Mouse (Mus musculus) heart, adult 11 months (tissue): ENCODE results near the gene Gpc3.

Experiments used
- DNase-seq: peaks from one replicate; pipeline ENCODE4 v3.0.0; 2022

Gpc3 gene

DNA sequence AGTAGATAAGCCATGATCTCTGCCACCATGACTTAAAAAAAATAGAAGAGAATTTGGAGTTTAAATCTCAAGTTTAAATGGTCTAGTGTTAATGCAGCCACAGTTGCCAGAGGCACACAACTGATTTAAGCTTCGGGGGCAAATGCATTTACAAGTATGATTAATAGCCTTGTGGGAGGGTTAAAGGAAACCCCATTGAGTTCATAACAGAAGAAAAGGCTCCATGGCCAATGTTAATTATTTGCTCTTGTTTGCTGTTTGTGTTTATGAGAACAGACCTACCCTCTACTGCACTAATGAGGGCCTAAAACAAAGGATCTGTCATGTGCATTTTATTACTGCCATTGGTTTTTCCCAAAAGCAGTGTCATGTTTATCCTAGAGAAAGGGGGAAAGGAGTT is 62.5 kb downstream of the Gpc3 start:
- DNase-seq: no peak

DNA sequence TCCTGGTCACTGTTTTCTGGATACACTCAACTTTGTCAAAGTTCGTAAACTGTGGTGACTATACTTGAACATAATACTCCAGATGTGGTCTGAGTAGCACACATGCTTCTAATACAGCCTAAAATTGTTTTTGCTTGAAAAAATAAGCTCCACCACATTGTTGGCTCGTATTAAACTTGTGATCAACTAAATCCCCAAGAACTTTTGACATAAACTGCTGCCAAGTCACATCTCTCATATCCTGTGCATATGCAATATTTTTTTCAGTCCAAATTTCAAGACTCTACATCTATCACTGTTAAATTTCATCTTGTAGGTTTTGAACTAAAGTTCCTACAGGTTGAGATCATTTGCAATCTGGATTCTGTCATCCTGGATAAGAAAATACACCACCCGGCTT is 69.1 kb downstream of the Gpc3 start:
- no peak for DNase-seq

DNA sequence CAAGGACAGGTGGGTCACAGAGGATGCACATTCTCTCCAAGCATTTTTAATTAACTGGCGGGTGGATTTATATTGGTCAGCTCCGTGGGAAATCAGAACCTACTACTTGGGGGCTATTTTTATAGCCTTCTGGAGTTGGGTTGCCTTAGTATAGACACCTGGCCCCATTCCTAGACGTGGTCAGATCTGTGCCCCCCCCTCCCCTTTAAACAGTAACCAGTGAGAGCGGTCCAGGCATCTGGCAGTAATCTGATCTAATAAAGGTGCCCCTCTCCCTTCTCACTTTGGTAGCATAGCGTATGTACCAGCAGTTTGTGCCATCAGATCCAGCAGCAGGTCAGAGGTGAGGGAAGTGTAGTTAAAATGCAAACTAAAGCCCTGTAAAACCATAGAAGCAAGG is 76.5 kb downstream of the Gpc3 start:
- no peak for DNase-seq

DNA sequence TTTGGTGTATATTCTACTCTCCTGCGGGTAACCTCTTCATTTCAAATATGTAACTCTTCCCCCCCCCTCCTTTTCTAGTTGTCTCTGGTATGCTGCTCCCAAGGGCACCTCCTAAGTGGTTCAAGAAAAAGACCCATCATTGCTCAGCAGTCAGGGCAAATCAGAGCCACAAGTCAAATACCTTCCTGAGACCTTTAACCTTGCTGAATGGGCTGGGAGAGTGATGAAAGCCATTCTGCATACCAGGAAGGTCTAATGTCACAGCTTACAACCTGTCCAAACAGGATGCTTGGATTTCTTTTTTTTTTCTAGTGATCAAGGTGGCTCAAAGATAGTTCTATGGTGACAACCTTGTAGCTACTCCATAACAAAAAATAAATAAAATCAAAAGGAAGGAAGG is 80.0 kb downstream of the Gpc3 start:
- no peak for DNase-seq

DNA sequence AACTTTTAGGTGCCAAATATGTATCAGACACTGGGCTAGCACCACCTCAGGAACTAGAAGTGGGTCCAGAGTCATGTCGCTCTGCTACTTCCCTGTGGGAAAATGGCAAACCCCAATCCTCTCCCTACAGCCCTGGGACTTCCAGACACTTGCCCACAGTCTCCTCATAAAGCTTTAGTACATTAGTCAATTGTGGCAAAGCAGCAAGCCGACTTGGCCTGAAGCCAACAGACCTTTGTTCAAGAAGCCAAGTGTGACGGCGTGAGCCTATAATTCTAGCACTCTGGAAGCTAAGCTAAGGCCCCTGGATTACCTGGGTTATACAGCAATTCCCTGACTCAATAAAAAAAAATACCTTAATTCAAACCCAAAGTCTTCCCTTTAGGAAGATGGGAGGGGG is 80.7 kb downstream of the Gpc3 start:
- DNase-seq: no peak

DNA sequence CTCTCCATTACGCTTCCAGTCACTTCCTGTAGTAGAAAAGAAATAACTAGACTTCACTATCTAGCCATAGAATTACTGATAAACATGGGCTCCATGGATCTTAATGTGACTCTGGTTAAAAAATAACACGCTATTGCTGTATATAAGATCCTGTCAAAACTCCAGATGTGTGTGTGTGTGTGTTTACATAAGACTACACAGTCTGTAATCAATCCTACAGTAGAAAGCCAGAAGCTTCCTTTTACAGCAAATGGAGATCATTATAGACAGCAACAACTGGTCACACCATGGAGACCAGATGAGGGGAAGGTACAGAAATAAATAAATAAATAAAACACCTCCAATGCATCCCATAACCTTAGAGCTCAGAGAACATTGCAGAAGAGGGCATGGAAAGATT is 81.6 kb downstream of the Gpc3 start:
- no peak for DNase-seq

DNA sequence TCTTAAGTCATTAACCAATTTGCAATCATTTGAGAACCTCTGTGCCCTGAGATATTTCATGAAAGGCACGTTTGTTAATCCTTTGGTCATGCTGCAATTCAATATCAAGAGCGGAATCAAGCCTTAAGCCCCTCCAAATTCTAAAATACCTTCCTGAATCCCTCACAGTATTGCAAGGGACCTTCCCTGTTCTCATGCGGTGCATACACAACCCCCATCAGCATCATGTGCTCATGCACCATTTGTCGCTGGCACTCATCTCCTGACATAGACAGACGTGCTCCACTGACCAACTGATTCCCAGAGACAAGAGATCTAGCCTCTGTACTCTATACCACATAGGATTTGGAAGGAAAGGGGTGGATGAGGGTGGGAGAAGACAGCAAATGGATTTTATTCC is 87.7 kb downstream of the Gpc3 start:
- no peak for DNase-seq

DNA sequence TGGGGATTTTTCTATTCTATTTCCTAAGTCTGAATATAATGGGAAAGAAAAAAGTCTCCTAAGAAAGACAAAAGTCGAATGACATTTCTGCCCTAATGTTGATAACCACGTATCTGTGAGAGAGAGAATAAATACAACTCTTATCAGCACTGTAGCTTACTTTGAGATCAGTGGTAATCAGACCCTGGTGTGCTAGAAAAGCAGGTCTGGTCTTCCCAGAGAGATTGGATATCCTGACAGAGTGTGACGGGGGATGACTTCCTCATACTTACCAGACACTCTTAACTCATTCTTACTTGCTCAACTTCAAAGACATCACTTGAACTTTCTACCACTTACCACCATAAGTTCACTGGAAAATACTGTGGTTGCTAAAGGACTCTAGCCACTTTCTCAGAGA is 88.6 kb downstream of the Gpc3 start:
- DNase-seq: no peak

DNA sequence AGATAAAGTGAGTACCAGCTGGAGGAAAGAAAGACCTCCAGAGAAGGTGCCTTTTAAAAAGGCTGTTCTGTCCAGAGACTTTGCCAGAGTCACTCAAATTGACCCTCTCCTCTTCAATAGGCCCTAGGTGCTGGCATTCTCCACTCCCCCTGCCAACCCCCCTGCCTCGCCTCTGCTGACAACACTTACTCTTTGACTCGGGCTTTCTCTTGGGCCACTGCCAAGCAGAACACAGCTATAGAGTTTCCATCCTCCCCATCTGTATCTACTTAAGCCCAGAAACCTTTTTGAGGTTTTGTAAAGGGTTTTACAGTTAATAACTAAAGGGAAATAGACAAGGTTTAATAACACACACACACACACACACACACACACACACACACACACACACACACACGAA is 99.2 kb downstream of the Gpc3 start:
- no peak for DNase-seq

DNA sequence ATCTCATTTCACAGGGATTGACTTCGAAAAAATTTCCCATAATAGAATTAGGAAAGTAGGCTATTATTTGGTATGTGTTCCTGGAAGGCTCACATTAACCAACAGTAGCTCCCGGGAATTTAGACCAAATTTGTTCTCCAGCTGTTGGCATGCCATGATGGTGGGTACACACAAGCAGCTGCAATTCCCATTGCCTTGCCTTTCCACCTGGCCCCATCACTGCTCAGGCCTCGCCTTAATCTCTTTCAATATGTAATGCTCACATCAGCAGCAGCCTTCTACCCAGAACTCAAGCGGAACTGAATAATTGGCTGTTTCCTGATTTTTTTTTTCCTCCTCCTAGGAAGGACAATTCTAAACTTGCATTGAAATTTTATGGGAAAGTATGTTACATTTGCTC is 102.6 kb downstream of the Gpc3 start:
- DNase-seq: no peak

DNA sequence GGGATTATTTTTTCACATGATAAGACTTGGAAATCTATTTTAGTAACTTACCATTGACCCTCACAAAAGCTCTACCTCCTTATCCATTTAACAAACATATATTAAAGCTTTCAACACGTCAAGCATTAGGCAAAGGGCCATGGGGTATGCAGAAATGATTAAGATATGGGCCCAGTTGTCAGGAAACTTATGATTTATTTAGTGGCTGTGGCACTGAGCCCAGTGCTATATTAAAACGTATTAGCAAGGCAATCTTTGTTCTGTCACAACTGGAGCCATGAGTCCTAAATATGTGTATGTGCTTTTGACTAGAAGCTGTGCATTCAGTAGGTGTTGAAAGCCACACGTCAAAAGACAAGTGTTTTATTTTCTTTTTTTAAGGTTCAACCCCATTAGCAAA is 109.9 kb downstream of the Gpc3 start:
- no peak for DNase-seq

DNA sequence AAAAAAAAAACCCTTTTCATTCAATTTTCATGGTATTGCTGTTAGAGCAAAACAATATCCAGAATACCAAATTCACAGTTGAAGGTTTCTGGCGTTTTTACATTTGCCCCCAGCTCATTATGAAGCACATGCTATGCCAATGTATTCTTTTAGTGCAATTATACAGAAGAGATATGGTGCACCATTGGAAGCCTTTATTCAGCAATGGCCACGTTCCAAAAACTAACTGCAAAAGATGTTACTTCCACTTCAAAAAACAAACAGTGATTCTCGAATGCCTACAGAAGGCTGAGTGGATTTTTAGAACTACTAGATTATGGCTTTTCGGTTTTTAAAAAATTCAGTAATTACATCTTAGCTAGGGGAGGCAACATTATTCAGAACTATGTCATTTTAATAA is 124.3 kb downstream of the Gpc3 start:
- no peak for DNase-seq

DNA sequence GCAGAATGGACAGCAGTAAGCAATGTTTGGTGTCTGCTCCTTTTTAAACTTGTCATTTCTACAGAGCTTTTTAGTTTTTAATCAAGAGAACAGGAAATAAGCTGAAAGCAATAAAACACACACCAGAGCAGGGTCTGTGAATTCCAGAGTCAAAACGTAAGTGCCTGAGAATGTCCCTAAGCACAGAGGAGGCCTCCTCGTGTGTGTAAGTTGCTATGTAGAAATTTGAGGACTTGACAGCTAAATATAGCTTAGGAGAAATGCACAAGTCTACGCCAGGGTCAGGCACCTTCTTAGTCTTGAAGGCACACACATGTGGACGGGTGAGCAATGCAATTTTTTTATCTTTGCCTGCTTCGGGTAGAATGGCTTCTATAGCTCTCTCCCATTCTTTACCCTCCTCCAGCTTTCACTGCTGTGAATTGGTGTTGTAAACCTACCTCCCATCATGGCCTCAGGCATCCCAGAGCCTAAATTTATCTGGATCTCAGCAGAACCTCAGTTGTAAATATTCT is 158.6 kb downstream of the Gpc3 start:
- DNase-seq: no peak

DNA sequence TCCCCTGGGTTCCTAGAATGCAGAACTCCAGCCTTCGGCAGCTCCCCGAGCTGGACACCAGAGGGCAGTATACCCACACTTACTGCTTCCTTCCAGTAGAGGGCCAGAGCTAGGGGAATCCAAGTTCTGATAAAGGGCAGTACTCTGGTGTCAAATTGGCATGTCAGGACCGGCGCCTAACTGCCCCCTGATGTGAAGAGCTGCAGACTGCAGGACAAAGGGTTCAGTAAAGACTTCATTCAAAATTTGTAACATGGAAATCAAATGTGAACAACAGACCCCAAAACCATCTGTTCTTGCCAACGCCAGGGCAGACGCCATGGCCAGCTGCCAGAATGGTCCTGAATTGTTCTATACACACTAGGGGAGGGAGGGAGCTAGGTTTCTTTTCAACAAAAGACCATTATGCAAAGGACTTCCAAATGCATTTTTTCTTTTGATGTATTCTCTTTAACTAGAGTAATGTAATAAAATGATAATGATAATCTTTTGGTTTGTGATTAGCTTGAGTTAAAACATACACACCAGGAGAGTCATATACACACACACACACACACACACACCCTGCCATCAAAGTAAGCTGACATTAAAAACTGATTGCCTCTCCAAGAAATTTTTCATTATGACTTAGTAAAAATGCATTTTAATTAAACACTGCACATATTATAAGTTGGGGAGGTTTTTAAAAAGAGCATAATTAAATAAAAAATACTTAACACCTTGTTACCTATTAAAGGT is 160.1 kb downstream of the Gpc3 start:
- DNase-seq: peak; percentile 91

DNA sequence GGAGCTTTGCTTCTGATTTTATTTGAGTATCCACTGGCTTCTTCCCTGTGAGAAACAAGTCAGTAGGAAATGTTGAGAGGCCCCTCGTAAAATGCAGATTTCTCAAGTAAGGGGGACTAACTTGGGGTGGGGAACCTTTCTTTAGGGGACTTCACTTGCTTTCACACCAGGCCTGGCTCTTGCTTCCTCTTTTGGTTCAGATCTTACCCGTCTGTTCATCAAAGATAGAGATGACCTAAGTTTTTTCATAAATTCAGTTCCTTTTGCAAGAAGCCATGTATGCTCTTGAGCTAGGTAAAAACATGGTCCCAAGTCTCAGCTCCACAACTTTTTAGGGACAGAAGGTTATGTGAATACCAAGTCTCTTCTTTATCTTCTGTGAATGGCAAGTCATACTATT is 164.6 kb downstream of the Gpc3 start:
- DNase-seq: no peak

DNA sequence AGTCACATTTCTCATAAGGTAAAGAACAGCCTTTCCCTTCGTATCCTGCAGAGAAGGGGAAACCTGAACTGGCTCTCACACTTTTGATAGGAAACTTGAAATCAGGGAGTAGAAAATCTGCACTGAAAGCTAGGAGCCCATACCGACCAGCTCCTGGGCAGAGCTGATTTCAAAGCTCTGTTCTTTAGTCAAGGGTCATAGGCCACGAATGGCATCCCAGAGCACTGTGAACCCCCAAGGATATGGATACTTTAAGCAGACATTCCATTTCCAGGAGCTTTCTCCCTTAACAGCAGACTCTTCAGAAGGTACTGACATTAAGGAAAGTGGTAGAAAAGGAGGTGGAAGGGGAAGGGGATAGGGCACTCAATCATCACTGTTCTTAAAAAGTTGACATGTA is 165.3 kb downstream of the Gpc3 start:
- no peak for DNase-seq

DNA sequence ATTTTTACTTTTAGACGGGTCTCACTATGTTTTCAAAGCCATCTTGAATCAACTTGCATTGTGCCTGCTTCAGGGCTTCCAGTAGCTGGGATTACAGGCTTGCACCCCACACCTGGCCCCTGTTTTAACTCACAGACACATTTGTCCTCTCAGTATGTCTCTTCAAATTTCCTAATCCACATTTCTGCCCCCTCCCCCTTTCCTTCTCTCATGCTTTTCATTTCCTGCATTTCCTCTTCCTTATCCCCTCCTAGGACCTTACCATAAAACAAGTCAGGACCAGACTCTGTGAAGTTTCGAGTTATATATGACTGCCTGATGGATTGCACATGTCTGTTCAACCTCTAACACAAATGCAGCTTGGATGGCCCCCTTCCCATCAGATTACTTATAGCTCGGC is 167.2 kb downstream of the Gpc3 start:
- DNase-seq: no peak

DNA sequence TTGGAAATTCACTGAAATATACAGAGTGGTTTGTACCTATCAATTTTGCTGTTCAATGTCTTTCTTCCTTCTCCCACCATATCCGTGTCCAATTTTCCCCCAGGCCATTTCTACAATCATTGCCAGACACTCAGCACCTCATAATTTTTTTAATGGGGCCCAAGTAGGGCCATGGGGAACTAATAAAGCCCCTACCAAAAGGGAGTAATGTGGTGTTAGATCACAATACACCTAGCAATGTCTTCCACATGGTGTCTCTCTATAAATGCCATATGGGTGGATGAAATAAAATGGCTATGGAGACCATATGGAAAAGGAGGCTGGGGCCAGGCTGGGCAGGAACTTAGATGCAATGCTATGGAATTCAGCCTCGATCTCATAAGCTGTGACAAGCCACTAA is 168.8 kb downstream of the Gpc3 start:
- DNase-seq: no peak

DNA sequence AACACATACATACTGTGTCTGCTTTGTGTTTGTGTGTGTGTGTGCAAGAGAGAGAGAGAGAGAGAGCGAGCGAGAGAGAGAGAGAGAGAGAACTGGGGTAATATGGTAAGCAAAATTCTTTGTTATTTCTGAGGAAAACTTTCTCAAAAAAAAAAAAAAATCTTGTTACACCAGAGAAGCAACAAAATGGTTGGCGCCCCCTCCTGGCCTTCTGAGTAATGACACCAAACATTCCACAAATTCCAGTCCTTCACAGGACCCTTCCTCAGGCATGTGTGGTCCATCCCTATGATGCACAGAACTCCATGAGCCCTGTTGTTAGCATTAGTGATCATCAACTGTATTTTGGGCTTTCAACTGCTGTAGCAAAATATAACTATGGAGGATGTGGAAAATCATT is 172.0 kb downstream of the Gpc3 start:
- DNase-seq: no peak

DNA sequence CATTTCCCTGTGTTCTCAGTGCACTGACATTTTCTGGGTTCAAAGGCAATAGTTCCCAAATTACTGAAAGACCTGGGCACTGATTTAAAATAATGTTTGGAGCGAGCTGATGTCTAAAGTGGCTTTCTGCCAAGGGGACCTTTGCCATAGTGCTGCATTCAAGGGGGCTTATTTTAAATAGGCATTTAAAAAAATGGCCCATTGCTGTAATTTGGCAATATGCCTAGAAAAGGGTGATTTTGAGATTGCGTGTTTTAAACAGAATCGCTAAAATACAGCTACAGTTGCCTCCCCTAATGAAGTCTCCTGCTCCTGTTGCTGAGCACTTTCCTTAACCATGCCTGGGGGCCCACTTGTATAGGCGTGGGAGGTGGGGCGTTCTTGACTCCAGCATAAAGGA is 174.3 kb downstream of the Gpc3 start:
- DNase-seq: no peak

DNA sequence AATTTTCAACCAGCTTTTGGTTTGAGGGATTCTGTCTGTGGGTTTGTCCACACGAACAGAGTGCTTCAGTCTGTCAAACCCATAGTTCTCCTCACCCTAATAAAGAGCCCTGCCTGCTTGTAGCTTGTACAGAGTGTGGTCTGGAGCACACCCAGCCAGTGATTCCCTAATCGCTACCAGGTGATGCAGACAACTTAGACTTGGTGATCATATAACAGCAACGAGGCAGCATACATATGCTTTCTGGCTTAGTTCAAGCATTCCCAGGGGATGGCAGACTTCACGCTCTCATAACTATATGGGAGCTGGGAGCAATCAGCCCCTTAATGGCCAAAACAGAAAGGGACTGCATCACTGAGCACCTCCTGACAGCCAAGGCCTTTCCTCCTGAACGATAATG is 188.1 kb downstream of the Gpc3 start:
- no peak for DNase-seq

DNA sequence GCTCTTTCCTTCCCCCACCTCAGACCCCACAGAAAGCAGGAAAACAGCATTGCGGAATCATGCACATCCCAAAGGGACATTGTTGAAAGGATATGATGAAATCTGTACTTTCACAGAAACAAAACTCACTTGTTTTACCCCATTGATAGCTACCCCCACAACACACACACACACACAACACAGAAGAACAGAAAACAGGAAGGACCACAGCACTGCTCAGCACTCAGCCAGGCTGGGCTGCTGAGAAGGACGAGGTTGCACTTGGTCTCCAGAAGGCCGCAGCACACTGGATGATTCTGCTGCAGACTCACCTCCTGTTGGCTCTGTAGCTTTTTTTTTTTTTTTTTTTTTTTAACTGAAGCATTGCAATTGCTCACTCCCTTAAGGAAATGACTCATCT is 193.9 kb downstream of the Gpc3 start:
- peak; percentile 92 for DNase-seq

DNA sequence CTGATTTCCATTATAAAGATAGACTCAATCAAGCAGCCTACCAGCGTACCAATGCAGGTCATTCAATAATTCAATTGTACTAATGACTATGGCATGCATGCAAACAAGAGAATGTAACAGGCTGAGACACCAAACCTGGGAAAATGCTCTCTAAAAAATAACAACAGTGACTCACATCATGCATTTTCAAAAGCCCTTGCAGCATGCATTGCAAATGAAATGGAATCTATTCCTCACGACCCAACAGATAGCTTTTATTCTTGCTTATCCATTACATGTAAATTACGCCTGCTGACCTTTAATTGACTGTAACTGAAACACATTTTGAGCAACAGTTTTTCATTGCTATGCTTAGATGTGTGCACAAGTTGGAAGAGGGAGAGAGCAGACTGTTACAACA is 200.8 kb downstream of the Gpc3 start:
- no peak for DNase-seq

DNA sequence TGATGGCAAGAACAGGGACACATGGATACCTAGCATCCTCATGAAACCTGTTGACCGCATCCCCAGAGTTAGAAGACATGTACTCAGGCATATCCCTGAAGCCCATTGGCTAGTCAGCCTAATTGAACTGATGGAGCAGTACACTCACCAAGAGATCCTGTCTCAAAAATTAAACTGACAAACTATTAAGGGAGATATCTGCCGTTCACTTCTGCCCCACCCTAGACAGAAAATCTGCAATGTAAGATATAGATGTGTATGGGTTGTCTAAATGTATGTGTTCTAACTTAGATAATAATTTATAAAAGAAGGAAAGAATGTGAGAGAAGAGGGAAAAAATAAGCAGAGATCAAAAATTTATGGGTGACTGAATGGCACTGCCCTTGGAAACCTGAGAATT is 212.6 kb downstream of the Gpc3 start:
- DNase-seq: no peak

DNA sequence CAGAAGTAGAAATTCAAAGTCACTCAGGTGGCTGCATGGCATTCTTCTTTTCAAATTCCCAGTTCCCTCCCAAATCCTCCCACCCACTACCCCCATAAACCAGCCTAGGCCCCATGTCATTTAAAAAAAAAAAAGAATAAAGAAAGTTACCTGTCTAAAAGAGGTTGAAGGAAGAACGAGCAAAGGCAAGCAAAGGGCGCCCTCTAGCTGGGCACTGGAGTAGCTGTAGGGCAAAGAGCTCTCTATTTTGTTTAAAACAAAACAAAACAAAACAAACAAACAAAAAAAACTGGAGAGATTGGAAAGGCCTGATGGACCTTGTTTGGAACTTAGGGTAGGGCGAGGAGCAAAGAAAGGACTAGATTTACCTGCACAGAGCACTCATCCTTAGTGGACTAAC is 238.6 kb downstream of the Gpc3 start:
- no peak for DNase-seq

DNA sequence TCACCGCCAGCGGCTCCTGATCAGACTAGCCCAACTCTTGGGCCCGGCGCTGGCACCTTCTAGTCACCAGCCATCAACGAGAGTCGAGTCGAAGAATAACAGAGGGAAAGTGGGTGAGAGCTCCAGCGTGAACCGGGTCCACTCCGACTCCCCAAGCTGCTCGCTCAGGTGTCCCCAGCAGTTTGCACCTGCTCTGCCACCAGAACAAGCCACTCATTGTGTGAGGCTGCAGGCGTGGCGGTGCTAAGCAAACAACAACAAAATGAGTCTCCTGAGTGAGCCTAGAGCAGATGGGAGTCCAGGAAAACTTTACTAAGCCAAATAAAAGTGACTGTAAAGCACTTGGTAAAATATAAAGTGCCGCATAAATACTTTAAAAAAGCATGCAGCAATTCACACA is 239.5 kb downstream of the Gpc3 start:
- DNase-seq: no peak
